Mouse (Mus musculus): ENCODE results near the gene Sync.

GRCm38 (mm10) chr4:129353176-129353575 is 65.8 kb downstream of the Sync start:
- TF ChIP-seq POLR2A (IDR thresholded peaks at IDR 0.05; ENCODE audit: insufficient read depth, low read depth, low read length), result no peak
- TF ChIP-seq CTCF (IDR thresholded peaks at IDR 0.05), result no peak

Data from heart, adult 2 months (tissue).